Comparison of ENCODE assay signal across 8 mouse cellular contexts in the genomic region with DNA sequence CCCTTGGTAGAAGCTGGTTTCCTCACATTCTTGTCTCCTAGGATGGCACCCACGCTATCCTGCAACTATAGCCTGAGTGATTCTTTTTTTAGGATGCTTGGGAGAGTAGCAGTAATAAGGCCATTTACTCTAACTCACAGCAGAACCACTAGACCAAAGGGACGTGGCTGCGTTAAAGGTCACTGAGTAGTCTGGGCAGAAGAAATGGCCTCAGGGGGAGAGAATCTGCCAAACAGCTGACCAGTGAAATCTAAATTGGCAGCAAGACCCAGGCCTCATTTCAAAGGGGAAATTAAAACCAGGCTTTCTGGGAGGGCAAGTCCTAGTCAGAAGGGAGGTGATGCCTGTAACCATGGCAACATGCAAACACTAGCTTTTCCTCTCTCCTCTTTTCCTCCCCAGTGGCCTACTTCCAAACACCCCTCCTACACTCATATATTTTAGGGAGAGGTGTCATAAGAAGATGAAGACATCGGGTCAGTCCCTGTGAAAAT.
DNase-seq lines count a peak whose midpoint lies in the region.

No protein-coding gene starts in this region.

- peak; percentile 37 to 42 for DNase-seq in cerebellum, postnatal 14 days
- DNase-seq in cerebellum, adult 11 months, result no peak
- peak; percentile 89 for DNase-seq in Muller cell, postnatal 12 days (ENCODE audit: inconsistent ontology term)
- peak; percentile 20 to 42 for DNase-seq in frontal cortex, postnatal 25 days (ENCODE audit: low spot score in 2 of 2)
- DNase-seq in left cerebral cortex, adult 11 months (ENCODE audit: low spot score), result peak; percentile 62
- DNase-seq in retina, adult 2 months (ENCODE audit: low read depth, low spot score), result peak; percentile 15
- DNase-seq in spleen, postnatal 4 days (ENCODE audit: low spot score in 2 of 2), result no peak
- DNase-seq in kidney, postnatal 14 days, result no peak

Comparison
In these comparisons a context has a peak if more than half of its experiments do, and no peak if none do; other contexts are left out.
1. DNase-seq: peak in cerebellum, postnatal 14 days (2 of 2), Muller cell, postnatal 12 days (single experiment), frontal cortex, postnatal 25 days (2 of 2), left cerebral cortex, adult 11 months (single experiment) and retina, adult 2 months (single experiment); none in cerebellum, adult 11 months (single experiment), spleen, postnatal 4 days (0 of 2) and kidney, postnatal 14 days (single experiment).